Mouse (Mus musculus) forebrain, embryonic 13.5 days (tissue): ENCODE results near the gene Lrrc58. TPM values are rescaled to one million over a fixed set of nuclear protein-coding genes. Genes with fewer than 3 reads are reported as not detected.
A peak's percentile ranks its signal among the peaks of the same experiment; 100 is the strongest.

Experiments used
- ATAC-seq: fragments of 200-750 bp; cut with Nextera tagmentation; 2 replicates; pipeline ENCODE4 v1.8.0; 2017
- H3K27ac ChIP-seq: fragments of 300-500 bp; sonication (generic); 2 replicates; pipeline ENCODE4 v1.5.1; 2015; ENCODE audit warnings: inconsistent platforms, mild to moderate bottlenecking, moderate library complexity
- H3K27me3 ChIP-seq: fragments of 300-500 bp; sonication (generic); 2 replicates; pipeline ENCODE4 v1.6.1; 2015; ENCODE audit warnings: mild to moderate bottlenecking, inconsistent platforms
- H3K36me3 ChIP-seq: fragments of 300-500 bp; sonication (generic); 2 replicates; pipeline ENCODE4 v1.6.1; 2015; ENCODE audit warnings: mild to moderate bottlenecking, inconsistent platforms; ENCODE audit not compliant: poor library complexity, severe bottlenecking
- H3K4me1 ChIP-seq: fragments of 300-500 bp; sonication (generic); 2 replicates; pipeline ENCODE4 v1.6.1; 2015; ENCODE audit warnings: inconsistent platforms
- H3K4me2 ChIP-seq: fragments of 300-500 bp; sonication (generic); 2 replicates; pipeline ENCODE4 v1.6.1; 2015; ENCODE audit warnings: inconsistent platforms, mild to moderate bottlenecking, moderate library complexity
- H3K4me3 ChIP-seq: fragments of 300-500 bp; sonication (generic); 2 replicates; pipeline ENCODE4 v1.5.1; 2015; ENCODE audit warnings: mild to moderate bottlenecking, inconsistent platforms
- H3K9ac ChIP-seq: fragments of 300-500 bp; sonication (generic); 2 replicates; pipeline ENCODE4 v1.6.1; 2015; ENCODE audit warnings: mild to moderate bottlenecking, inconsistent platforms
- H3K9me3 ChIP-seq: fragments of 300-500 bp; sonication (generic); replicated peaks from 2 replicates; pipeline ENCODE4 v1.6.1; 2016; ENCODE audit warnings: inconsistent platforms
- WGBS: fragments of 180-500 bp; shearing (Covaris S2); methylation state at CpG from one replicate; pipeline ENCODE4 v1.1.7; 2015; 5-methylcytosine and 5-hydroxymethylcytosine counted together
- polyA plus RNA-seq: library from polyadenylated mRNA; unstranded; fragments of >200 nt; fragmentation: Nextera tagmentation; extraction: Ambion mirVana; gene quantifications from 2 replicates; pipeline ENCODE4 v1.2.1, GENCODE M21; 2015

Gene Lrrc58
- polyA plus RNA-seq, 1 experiment from 2014 or later: 55.3 TPM

DNA sequence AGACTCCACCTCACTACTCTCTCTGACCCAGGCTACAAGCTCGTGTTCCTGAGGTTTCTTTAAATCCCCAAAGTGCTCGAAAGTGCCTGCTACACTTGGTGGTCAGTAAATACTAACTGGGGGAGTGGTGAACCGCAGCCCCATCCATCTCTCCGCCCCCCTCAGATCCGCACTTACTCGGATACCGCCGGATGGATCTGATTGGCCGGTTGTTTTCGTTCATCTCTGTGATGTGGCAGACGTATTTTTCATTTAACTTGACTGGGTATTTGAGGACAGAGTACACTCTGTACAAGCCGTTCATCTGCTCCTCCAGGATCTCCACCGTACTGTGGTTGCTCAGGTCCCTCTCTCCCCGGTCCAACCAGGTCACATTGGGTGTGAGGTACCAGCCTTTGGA lies 14.1 kb upstream of the Lrrc58 start:
- WGBS: 75% methylated on average over 14 of the region's 14 CpGs
- H3K27me3 ChIP-seq: no peaks in the 10 kb centered on the region

DNA sequence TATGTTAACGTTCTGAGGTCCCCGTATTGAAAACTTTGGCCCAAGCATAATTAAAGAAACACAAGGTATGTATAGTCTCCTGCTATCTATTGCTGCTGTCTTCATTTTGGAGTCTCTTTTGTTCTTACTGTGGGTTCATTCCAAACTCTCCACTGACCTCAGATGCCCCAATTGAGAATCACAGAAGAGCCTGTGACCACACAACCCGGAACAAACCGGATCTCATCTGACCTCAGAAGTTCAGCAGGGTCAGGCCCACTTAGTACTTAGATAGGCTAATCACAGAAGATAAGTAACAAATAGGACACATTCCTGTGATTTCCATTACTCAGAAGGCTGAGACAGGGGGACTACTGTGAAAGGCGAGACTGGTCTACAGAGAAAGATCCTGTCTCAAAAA lies 13.6 kb upstream of the Lrrc58 start:
- H3K9ac ChIP-seq: no peak overlapping the region
- no peak overlapping the region for H3K4me2 ChIP-seq
- 84% methylated on average over 5 of the region's 5 CpGs for WGBS
- no peak overlapping the region for H3K4me3 ChIP-seq
- no peak overlapping the region for H3K27ac ChIP-seq
- H3K4me1 ChIP-seq: no peaks in the 10 kb centered on the region
- no peak for ATAC-seq
- H3K36me3 ChIP-seq: no peaks in the 10 kb centered on the region
- no peaks in the 10 kb centered on the region for H3K9me3 ChIP-seq
- H3K27me3 ChIP-seq: no peaks in the 10 kb centered on the region

More for the DNA sequence above, 14.1 kb upstream of the Lrrc58 start:
- H3K9ac ChIP-seq: no peak overlapping the region
- ATAC-seq: no peak
- H3K27ac ChIP-seq: no peak overlapping the region
- H3K36me3 ChIP-seq: no peaks in the 10 kb centered on the region
- no peaks in the 10 kb centered on the region for H3K4me1 ChIP-seq
- no peak overlapping the region for H3K4me2 ChIP-seq
- H3K9me3 ChIP-seq: no peaks in the 10 kb centered on the region
- no peak overlapping the region for H3K4me3 ChIP-seq

DNA sequence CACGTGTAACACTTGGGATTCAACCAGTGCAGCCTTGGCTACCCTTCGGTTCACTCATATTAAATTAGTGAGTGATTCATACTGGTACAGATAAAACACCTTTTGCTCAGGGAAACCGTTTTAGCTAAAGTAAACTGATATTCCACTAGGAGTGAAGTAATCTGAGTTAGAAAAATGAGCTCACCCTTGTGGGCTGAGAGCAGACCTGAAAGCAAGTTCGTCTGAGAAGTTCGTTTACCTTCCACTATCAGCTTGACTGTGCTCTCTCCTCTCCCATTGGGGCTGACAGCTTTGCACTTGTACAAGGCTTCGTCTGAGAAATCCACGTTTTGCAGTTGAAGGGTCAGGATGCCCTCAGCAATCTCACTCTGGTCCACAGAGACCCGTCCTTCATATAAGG lies 12.6 kb upstream of the Lrrc58 start:
- Histone ChIP-seq H3K4me1 (no peaks in the 10 kb centered on the region), H3K27ac (no peak overlapping the region), H3K4me2 (no peak overlapping the region), H3K27me3 (no peaks in the 10 kb centered on the region), H3K36me3 (no peaks in the 10 kb centered on the region), H3K4me3 (no peak overlapping the region), H3K9ac (no peak overlapping the region), H3K9me3 (no peaks in the 10 kb centered on the region)
- no peak for ATAC-seq
- whole genome bisulfite sequencing: 86% methylated on average over 8 of the region's 8 CpGs

DNA sequence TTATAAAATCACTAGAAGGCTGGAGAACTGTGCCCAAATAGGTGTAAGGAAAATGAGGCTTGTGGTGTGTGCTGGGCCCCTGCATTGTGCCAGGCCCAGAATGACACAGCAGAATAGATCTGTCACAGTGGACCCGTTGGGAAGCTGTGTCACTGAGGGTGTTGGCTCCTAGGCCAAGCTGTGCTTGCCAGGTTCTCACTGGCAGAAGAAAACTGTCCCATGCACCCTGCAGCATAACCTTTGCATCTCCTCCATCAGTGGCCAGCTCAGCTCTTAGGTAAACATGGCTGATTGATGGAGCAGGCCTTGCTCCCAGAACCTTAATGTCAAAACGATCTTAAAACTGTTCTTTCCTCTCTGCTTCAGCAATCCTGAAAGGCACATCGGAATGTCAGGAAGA lies 11.9 kb upstream of the Lrrc58 start:
- no peak overlapping the region for H3K9ac ChIP-seq
- H3K9me3 ChIP-seq: no peaks in the 10 kb centered on the region
- H3K27ac ChIP-seq: no peak overlapping the region
- H3K27me3 ChIP-seq: no peaks in the 10 kb centered on the region
- H3K4me3 ChIP-seq: no peak overlapping the region
- H3K36me3 ChIP-seq: no peaks in the 10 kb centered on the region
- no peak for ATAC-seq
- H3K4me2 ChIP-seq: no peak overlapping the region
- H3K4me1 ChIP-seq: no peaks in the 10 kb centered on the region
- WGBS: 87% methylated on average over 3 of the region's 3 CpGs

- Histone ChIP-seq H3K4me2 (no peak overlapping the region), H3K27ac (no peak overlapping the region), H3K4me3 (no peak overlapping the region), H3K4me1 (no peaks in the 10 kb centered on the region), H3K36me3 (no peaks in the 10 kb centered on the region), H3K9ac (no peak overlapping the region), H3K27me3 (no peaks in the 10 kb centered on the region), H3K9me3 (no peaks in the 10 kb centered on the region)
- WGBS: 63% methylated on average over 8 of the region's 8 CpGs
- no peak for ATAC-seq
Observed at GRCm38 (mm10) chr16:37857495-37857894, 10.7 kb upstream of the Lrrc58 start.

DNA sequence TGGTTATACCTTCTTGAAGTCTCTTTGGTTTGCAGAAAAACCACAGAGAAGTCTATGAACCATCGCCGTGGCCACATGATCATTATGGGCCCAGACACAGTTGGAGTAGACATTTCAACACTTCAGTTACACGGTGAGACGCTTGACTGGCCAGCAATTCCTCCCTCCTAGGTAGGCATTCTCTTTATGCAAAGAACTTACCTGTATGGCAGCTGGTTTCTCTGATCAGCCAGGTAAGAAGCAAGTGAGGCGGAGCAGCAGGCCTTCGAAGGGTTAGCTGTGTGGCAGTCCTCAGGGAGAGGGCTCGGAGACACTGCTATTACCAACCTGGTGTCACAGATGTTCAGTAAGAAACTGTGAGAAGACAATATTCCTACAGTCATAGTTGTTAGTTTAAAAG lies 8.0 kb upstream of the Lrrc58 start:
- Histone ChIP-seq H3K27ac (no peak overlapping the region), H3K9me3 (no peaks in the 10 kb centered on the region), H3K4me2 (no peak overlapping the region), H3K4me1 (no peaks in the 10 kb centered on the region), H3K27me3 (no peaks in the 10 kb centered on the region), H3K4me3 (no peak overlapping the region), H3K9ac (no peak overlapping the region), H3K36me3 (no peaks in the 10 kb centered on the region)
- ATAC-seq: no peak
- WGBS: 81% methylated on average over 7 of the region's 7 CpGs

- WGBS: 87% methylated on average over 7 of the region's 7 CpGs
Observed at GRCm38 (mm10) chr16:37861029-37861428, 7.2 kb upstream of the Lrrc58 start, which contains the start of gene Gm36028. TSS of gene Gm36028 (minus strand) at chr16:37861146.

DNA sequence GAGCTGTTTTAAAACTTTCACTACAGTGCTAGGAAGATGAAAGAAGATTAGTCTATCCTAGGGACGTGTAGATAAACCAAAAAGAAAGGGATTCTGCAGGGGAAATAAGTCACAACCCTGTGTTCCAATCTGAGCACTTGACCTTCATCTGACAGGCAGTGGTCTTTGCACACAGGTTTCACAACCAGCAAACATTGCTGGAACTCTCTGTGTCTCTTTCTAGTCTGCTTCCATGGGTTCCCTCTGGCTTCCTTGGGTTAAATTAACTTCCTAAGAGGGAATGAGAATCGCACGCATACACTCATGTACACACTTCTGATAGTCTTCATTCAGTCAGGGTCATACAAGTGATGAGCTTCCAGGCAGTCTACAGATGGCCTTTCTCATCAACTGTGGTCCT lies 4.3 kb upstream of the Lrrc58 start:
- no peak for ATAC-seq
- no peak overlapping the region for H3K9ac ChIP-seq
- H3K4me2 ChIP-seq: no peak overlapping the region
- no peak overlapping the region for H3K4me3 ChIP-seq
- peaks cover 5% of the 10 kb centered on the region; the same call in 1 of the 2 replicates for H3K4me1 ChIP-seq
- H3K27ac ChIP-seq: no peak overlapping the region
- no peaks in the 10 kb centered on the region for H3K36me3 ChIP-seq
- 82% methylated on average over 3 of the region's 3 CpGs for WGBS
- no peaks in the 10 kb centered on the region for H3K27me3 ChIP-seq
- H3K9me3 ChIP-seq: no peaks in the 10 kb centered on the region

More at GRCm38 (mm10) chr16:37861029-37861428, 7.2 kb upstream of the Lrrc58 start, which contains the start of gene Gm36028:
- H3K4me3 ChIP-seq: no peak within 1 kb of the TSS
- no peaks in the 10 kb centered on the region for H3K9me3 ChIP-seq
- no peaks in the 10 kb centered on the region for H3K36me3 ChIP-seq
- H3K4me2 ChIP-seq: no peak within 1 kb of the TSS
- H3K4me1 ChIP-seq: no peaks in the 10 kb centered on the region
- ATAC-seq: no peak
- H3K27ac ChIP-seq: no peak within 1 kb of the TSS
- no peak within 1 kb of the TSS for H3K9ac ChIP-seq
- H3K27me3 ChIP-seq: no peaks in the 10 kb centered on the region

DNA sequence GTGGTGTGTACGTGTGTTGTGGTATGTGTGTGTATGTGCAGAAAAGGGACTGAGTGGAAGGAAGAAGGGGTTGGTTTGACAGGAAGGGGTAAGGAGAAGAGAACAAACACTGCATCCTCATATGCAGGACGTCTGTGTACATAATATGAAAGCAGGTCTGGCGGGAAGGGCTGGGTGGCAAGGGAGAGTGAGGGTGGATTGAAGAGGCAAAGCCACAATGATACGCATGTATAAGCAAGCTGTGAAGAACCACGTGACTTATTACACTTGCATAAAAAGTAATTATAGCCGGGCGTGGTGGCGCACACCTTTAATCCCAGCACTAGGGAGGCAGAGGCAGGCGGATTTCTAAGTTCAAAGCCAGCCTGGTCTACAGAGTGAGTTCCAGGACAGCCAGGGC lies 2.3 kb upstream of the Lrrc58 start:
- no peak for ATAC-seq

DNA sequence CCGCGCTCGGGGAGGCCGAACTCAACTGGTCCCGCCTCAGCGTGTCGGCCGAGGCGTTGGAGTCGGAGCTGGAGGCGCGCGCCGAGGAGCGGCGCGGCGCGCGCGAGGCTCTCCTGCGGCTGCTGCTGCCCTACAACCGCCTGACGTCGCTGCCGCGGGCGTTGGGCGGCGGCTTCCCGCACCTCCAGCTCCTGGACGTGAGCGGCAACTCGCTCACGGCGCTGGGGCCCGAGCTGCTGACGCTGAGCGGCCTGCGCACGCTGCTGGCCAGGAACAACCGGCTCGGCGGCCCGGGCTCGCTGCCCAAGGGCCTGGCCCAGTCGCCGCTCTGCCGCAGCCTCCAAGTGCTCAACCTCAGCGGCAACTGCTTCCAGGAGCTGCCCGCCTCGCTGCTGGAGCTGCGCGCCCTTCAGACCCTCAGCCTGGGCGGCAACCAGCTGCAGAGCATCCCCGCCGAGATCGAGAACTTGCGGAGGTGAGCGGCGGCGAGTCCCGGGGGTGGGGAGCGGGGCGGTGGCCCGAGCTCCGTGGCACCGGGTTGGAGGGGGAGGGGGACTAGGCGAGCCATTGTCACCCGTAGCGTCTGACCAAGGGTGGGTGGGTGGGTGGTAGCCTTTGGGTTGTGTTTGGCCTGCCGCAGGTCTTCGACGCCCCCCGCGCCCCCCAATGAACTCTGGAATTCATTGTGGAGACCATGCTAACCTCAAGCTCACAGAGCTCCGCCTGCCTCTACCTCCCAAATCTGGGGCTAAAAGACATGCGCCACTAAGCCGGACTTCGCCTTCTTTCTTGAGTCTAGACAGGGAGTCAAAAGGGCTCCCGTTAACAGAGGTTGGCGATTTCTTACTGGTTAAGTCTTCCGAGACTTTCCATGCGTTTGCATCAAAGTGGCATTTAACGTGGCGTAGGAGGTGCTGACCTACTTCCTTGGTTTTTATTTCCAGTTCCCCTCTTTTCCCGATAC lies 599 bp downstream of the Lrrc58 start:
- Histone ChIP-seq H3K4me3 (peak overlapping the region; percentile 97), H3K4me1 (peaks cover 34% of the 10 kb centered on the region), H3K4me2 (peak overlapping the region; percentile 76), H3K27me3 (no peaks in the 10 kb centered on the region), H3K36me3 (peaks cover 3% of the 10 kb centered on the region; the same call in 1 of the 2 replicates), H3K9ac (peak overlapping the region; percentile 98), H3K9me3 (no peaks in the 10 kb centered on the region), H3K27ac (peak overlapping the region; percentile 99)
- WGBS: under 1% methylated on average over 65 of the region's 87 CpGs
- ATAC-seq: peak; percentile 82

More for the DNA sequence above, 2.3 kb upstream of the Lrrc58 start:
- Histone ChIP-seq H3K27me3 (no peaks in the 10 kb centered on the region), H3K4me2 (no peak overlapping the region), H3K27ac (no peak overlapping the region), H3K9me3 (no peaks in the 10 kb centered on the region), H3K9ac (no peak overlapping the region), H3K4me1 (peaks cover 18% of the 10 kb centered on the region), H3K36me3 (no peaks in the 10 kb centered on the region), H3K4me3 (no peak overlapping the region)
- 88% methylated on average over 9 of the region's 9 CpGs for WGBS

GRCm38 (mm10) chr16:37869470-37870231 lies 1.5 kb downstream of the Lrrc58 start:
- peak overlapping the region; percentile 98 for H3K9ac ChIP-seq
- WGBS: 32% methylated on average over 4 of the region's 4 CpGs

More at GRCm38 (mm10) chr16:37869470-37870231, 1.5 kb downstream of the Lrrc58 start:
- Histone ChIP-seq H3K36me3 (peaks cover 3% of the 10 kb centered on the region; the same call in 1 of the 2 replicates), H3K27me3 (no peaks in the 10 kb centered on the region), H3K9me3 (no peaks in the 10 kb centered on the region), H3K4me2 (peak overlapping the region; percentile 76), H3K4me1 (peaks cover 36% of the 10 kb centered on the region), H3K4me3 (peak overlapping the region; percentile 97), H3K27ac (peak overlapping the region; percentile 99)
- no peak for ATAC-seq
